Mouse (Mus musculus): ENCODE results near the gene Sycp2l.

DNA sequence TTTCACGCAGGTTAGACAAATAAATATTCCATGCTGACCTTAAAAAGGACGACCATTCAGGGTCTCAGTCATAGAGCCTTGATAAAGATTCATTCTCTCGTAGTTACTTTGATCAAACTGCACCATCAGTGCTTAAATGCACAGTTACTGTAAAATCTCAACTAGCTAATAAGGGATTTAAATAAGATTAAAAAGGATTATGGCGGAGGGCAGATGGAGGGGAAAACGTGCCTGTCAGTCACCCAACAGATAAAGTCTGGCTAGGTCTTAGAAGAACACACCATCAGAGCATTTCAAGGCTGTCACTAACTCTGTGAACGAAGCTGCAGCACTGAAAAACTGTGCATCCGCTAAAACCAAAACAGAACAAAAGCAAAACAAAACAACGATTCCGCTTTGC, 36.2 kb upstream of the Sycp2l start:
- no peak for TF ChIP-seq CTCF (IDR thresholded peaks at IDR 0.05; ENCODE audit: extremely low read depth, insufficient read length, insufficient replicate concordance, low read depth, low read length)
- TF ChIP-seq POLR2A (IDR thresholded peaks at IDR 0.05; ENCODE audit: low read depth, low read length) = no peak

All from small intestine, adult 2 months (tissue).